Mouse (Mus musculus) C2C12 (cell line): Measurements from ENCODE around the gene Sf3b1.

Source experiments
- CEBPB ChIP-seq: IDR thresholded peaks from one replicate; pipeline ENCODE4 v1.6.1; 2011; ENCODE audit warnings: low read depth, mild to moderate bottlenecking, control low read depth, moderate library complexity
- CTCF ChIP-seq: IDR thresholded peaks from one replicate; pipeline ENCODE4 v1.5.1; 2011; ENCODE audit not compliant: control insufficient read depth, insufficient read depth, insufficient read length
- FOSL1 ChIP-seq: IDR thresholded peaks from one replicate; pipeline ENCODE4 v1.8.0; 2011; ENCODE audit warnings: mild to moderate bottlenecking, low read length; ENCODE audit not compliant: poor library complexity, insufficient read depth, severe bottlenecking
- MAX ChIP-seq: IDR thresholded peaks from one replicate; pipeline ENCODE4 v1.6.1; 2011; ENCODE audit warnings: mild to moderate bottlenecking, control low read depth
- MYOD1 ChIP-seq: IDR thresholded peaks from one replicate; pipeline ENCODE4 v1.6.1; 2011; ENCODE audit warnings: low read depth; ENCODE audit not compliant: control insufficient read depth, insufficient read length

DNA sequence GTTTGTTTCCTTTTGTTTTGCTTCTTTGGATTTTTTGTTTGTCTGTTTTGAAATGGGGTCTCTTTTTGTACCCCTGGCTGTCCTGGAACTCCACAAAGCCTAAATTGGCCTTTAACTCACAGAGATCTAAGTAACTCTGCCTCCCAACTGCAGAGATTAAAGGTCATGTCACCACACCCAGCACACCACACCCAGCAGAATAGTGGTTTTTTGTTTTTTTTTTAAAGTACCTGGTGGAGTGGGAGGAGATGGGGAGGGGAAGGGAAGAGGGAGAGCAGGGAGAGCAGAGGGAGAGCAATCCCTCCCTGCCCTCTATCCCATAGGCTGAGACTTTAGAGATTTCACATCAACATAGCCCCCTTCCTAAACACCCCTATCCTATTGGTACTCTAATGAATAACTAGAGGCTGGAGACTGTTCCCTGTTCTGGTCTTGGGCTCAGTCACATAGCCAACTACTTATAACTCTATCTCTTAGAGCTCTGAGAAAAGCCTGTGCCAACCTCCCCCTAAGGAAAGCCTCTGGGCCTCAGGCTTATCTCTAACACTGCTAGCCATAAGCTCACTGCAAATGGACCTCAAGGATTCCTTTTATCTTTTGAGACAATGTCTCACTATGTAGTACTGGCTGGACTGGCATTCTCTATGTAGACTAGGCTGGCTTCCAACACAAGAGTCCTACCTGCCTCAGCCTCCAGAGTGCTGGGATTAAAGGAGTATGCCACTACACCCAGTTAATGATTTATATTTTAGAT lies 3.9 kb upstream of the Sf3b1 start:
- TF ChIP-seq MAX, result no peak
- TF ChIP-seq CTCF, result no peak
- TF ChIP-seq CEBPB, result no peak
- TF ChIP-seq FOSL1, result no peak
- TF ChIP-seq MYOD1, result no peak
